Mouse (Mus musculus) cerebellum, adult 18-20 months (tissue): ENCODE results near the gene Ms4a4d.
"Not testable (repeated sequence)": the region's sequence is repeated elsewhere in the genome, so short reads cannot be mapped to it uniquely, and the experiment has no call there.

Source experiments
- DNase-seq, 2 experiments: peaks; one replicate each; pipeline ENCODE4 v3.0.0; 2021

Gene Ms4a4d

DNA sequence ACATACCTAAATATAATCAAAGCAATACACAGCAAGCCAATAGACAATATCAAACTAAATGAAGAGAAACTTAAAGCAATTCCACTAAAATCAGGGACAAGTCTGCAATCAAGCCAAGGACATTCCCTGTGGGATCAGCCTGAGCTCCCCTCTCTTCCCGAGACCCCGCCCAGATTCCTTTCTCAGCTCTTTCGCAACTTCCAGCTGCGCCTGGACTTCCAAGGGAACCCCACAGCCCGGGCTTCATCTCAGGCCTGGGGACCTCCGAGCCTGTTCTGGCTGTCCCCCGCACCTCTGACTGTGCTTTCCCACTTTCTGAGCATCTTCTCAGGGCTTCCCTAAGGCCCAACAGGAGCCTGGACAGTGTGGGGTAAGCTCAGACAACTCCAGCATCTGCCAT is at the start of gene Ms4a4d:
Gene Ms4a4d, plus strand, starts transcription at position 209 of the 400 bp plus-strand sequence.
- DNase-seq: no peak

DNA sequence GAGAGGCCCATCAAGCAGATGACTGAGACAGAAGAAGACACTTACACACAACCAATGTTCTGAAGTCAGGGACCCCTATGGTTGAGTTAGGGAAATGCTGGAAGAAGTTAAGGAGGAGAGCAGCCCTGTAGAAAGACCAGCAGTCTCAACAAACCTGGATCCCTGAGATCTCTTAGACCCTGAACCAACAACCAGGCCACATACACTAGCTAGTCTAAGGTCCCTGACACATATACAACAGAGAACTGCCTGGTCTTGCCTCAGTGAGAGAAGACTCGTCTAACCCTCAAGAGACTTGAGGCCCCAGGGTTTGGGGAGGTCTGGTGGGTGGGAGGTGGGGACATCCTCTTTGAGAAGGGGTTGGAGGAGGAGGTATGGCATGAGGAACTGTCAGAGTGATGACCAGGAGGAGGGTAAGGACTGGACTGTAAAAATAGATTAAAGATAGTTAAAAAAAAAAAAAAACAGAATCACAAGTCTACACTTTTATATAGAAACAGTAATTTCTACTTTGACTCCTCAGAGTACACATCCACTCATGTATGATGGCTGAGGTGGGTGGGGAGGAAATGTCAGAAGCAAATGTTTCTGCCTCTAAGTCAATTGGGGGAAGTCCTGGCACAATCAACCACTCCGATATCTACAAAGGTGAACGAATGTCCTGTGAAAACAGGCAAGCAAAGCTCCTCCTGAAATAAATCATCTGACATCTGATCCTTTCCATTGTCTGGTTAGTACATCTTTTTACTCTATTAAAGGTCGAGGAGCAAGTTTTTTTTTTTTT is 45.0 kb upstream of the Ms4a4d start:
- DNase-seq: no peak

DNA sequence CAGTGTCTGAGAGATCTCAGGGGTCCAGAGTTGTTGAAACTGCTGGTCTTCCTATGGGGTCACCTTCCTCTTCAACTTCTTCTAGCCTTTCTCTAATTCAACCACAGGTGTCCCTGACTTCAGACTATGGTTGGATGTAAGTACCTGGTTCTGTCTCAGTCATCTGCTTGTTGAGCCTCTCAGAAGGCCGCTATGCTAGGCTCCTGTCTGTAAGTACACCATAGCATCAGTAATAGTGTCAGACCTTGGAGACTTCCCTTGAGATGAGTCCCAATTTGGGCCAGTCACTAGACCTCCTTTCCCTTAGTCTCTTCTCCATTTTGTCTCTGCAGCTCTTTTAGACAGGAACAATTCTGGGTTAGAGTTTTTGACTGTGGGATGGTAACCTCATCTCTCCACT is 43.9 kb upstream of the Ms4a4d start:
- DNase-seq: no peak

DNA sequence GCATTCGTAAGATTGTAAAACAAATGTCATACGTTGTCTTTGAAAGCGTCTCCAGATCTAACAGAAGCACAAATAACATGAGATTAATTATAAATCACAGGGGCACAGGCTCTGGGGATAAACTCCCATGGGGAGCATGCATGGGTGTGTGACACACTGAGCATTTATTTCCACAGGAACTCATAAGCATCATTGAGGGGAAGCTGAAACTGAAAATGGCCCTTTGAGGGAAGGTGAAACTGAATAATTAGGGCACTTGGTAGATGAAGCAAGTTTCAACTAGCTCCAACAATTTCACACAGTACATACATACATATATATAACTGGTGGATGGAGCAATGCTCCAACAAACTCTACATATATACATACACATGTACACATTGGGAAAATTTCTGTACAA is 42.1 kb upstream of the Ms4a4d start:
- DNase-seq: no peak

DNA sequence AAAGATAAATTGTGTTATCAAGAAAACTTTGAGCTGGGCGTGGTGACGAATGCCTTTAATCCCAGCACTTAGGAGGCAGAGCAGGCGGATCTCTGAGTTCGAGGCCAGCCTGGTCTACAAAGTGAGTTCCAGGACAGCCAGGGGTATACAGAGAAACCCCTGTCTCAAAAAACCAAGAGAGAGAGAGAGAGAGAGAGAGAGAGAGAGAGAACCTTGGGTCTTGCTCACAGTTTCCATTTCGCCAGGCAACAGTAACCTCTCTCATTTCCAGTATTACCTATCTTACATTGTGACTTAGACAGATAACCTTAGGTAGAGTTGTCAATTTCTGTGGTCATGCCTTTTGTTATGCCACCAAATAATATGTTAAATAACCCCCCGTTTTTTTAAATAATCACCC is 40.2 kb upstream of the Ms4a4d start:
- no peak for DNase-seq

DNA sequence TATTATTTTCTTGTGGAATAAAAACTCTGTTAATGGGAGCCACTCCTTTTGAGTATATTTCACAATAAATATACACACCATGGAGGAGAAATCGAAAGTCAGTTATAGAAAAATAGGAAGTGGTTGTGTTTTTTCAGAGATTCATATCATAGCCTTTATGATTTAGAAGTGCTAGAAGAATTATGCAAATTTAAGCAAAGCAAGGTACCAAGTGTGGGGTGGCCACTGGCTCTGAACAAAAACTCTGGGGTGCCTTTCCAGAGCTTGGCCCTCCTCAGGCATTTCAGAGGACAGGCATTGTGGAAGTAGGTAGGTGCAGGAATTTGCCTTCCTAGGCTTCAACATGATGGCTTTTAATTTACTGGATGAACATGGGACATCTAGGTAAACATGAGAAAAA is 39.3 kb upstream of the Ms4a4d start:
- DNase-seq: not testable (repeated sequence)

DNA sequence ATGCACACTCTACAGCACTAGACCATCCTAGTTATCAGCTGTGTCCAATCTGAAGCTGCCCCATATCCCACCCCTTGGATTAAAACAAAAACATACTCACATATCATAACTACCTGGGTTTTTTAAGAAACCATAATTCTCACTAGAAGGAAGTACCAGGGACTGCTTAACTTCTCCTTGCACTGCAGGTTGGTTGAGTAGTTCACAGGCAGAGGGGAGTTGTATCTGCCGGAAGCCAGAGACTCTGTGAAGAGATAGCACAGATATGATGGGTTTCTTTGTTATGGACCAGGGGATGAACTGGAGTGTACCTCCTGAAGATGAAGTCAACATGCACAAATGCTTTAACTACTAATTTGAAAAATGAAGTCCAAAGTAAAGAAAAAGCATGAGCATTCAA is 35.8 kb upstream of the Ms4a4d start:
- DNase-seq: no peak

DNA sequence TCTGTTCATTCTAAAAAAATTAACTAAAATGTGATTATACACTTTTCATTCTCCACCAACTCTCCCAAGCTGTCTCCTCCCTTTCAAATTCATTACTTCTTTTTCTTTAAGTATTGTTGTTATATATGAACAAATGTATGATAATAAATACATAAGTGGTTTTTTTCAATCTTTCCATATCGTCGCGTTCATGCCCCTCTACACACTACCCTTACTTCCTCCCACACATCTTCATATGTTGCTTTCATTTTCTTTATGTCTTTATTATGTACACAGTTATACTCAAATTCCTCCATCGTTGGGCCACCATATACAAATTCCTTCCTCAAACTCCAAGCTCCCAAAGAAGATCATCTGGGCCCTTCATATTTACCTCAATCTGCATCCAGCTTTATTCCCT is 35.3 kb upstream of the Ms4a4d start:
- DNase-seq: no peak

DNA sequence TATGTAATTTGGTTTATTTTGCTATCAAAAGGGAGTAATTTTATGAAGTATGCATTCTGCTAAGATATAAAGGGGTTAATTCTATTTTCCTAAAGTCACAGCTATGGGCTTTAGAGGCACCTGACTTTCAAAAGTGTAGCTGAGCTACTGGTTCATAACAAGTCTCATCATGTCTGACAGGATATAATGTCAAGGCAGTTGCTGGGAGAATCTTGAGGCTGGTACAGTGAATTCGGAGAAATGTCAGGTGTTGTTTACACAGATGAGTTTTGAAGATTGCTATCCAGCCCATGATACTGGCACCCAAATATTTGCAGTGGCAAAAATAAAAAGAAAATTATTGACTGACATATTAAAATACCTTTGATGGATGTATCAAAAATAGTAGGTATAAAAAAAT is 31.7 kb upstream of the Ms4a4d start:
- no peak for DNase-seq

DNA sequence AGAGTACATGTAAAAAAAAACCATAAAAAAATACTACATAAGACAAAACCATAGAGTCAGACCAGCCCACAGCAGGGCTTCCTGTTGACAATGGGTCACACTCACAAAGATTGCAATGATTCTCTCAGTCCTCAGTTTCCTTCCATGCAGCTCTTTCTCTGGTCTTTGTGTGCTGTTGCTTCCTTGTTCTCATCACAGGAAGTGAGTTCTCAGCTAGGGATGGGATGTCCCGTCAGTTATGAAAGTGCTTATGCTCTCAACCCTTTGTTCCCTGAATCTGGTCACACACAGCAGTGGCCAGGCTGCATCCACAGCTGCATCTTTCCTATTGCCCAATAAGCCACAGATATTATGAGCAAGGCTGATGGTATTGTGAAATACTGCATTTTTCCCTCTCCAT is 23.1 kb upstream of the Ms4a4d start:
- no peak for DNase-seq

DNA sequence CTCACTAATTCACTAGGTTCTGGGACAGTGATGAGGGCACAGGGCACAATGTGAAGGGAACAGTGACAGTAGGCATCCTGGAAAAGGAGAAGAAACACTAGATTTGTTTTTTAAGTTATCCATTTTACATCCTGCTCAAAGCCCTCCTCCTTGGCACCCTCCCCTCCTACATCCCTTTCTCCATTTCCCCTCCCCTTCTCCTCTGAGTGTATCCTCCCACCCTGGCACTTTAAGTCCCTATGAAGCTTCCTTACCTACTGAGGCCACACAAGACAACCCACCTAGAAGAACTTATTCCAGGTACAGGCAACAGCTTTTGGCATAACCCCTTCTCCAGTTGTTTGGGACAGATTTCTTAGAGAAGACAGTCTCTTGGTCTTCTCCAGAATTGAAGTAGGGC is 20.4 kb upstream of the Ms4a4d start, which contains the start of gene Ms4a6b:
Gene Ms4a6b, plus strand, starts transcription at position 267 of the 400 bp plus-strand sequence.
- DNase-seq: no peak

DNA sequence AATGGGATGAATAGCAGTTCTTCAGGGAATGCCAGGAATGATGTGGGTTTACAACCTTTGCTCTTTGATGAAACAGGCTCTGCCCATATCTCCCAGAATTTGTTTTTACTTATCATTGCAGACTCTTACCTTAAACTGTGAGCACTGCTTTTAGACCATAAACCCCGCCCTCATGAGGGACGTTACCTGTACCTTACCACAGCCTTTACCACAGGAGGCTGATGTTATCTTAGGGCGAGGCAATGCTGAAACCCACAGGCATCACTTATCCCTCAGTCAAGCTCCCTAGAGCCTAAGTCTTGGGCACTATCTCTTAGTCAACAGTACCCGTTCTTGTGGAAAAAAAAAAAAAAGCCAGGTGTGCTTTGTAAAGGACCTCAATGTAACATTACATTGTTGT is 19.8 kb upstream of the Ms4a4d start:
- no peak for DNase-seq

DNA sequence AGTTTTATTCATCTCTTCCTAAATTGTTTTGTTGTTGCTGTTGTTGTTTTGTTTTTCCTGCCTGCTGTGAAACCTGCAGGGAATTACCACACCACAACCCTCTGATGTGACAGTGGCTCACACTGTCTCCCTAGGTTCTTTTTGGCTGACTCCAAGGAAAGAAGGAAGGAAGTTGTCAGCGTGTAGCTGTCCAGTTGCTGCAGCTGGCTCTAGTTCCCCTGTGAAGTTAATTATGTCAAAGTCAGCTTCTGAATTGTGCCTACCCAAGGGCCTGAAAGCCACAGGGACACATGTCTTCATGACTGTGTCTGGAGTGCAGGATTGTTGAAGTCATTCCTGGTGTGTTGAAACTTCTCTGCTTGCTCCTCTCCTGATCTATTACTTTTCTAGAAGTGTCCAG is 19.2 kb upstream of the Ms4a4d start:
- not testable (repeated sequence) for DNase-seq

DNA sequence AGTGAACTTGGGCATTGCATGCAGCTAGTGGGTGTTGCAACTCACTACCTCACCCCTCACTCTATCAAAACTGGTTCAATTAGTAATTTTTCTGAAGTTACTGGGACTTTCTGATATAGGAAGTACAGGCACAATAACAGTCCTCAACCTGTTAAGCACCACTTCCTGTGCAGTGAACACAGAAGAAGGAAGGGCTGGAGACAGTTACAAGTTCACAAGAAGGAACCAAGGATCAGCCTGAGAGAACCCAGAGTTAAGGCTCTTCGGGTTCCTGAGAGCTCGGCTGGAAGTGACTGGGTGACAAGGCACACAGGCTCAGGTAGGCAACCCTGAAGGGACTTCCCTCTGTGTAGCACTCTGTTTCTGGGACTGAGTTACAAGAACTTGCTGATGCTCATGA is 18.2 kb upstream of the Ms4a4d start:
- not testable (repeated sequence) for DNase-seq

DNA sequence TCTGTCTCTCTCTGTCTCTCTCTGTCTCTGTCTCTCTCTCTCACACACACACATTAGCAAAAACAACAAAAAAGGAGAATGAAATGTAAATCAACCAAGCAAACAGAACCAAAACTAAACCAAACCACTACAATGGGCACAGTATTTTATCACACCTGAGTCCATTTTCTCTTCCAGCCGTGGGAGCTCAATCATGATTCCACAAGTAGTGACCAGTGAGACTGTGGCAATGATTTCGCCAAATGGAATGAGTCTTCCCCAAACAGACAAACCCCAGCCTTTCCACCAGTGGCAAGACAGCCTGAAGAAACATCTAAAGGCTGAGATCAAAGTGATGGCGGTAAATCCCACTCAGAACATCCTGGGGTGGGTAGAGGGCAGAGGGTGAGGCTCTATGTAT is 16.5 kb upstream of the Ms4a4d start:
- no peak for DNase-seq

DNA sequence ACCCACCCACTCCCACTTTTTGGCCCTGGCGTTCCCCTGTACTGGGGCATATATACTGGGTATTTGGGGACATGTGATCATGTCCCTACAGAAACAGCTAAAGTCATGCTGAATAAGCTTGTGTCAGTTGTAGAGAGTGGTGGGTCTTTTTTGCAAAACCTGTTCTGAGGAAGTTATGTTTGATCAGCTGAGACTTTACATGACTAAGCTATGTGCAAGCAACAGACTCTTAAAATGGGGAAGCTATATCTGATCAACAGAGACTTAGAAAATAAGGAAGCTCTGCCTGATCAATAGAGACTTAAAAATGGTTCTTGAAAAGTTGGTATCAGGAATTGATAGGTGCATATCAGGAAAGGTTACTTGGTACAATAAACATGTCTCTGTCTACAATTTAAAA is 3.2 kb upstream of the Ms4a4d start:
- no peak for DNase-seq

DNA sequence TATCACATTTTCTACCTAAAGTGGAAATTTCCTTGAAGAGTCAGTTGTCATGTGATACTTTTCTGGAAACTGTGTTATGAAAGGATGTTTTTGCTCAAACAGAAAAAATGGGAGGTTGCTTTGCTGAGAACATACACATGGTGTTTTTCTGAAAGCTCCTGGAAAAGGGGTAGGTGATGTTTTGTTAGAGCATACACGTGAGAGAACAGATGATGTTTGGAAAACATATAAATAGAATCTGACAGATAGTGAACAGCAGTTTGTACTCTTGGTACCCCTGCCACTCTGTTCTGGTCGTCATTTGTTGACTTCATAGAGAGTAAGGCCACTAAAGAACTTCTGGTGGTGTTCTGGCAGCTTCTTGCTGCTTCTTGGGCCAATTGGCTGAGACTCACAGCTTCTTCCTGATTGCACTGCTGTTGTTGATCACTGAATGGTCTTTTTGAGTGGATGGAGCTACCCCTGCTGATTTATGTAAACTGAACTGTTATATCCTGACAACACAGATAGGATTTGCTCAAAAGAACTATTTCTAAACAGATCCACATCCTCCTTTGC is 2.6 kb upstream of the Ms4a4d start:
- DNase-seq: no peak

DNA sequence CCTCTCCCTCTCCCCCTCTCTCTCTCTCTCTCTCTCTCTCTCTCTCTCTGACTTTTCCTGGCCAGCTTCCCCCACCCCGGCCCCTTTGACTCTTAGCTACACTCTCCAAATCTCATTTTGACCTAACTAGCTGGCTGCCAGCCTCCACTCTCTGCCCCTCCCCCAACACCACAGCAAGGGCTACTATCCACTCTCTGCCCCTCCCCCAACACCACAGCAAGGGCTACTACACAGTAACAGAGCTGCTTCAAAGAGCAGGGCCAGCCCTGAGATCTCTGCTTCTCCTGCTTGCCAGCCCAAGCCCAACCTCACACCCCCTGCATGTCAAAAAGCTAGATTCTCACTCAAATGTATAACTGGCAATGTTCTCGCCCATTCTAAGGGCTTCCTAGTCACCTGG is 735 bp downstream of the Ms4a4d start:
- no peak for DNase-seq

DNA sequence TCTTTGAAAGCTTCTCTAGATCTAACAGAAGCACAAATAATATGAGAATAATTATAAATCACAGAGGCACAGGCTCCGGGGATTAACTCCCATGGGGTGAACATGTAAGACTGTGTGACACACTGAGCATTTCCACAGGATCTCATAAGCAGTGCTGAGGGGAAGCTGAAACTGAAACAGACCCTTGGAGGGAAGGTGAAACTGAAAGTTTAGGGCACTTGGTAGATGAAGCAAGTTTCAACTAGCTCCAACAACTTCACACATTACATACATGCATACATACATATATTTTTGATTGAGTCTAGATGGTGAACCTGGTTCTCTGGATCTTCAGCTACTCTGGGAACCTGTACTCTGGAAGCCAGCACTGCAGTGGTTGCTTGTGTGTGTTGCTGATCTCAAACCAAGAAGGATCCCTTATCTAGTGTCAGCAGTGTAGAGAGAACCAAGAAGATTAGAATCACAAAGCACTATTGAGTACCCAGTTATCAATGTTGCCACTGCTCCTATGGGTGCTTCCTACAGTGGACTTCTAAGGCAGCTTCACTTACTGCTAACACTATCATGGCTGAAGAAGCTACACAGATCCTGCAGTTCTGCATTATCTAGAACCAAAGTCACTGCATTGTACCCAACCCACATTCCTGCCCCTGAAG is 3.7 kb downstream of the Ms4a4d start:
- DNase-seq: not testable (repeated sequence)

DNA sequence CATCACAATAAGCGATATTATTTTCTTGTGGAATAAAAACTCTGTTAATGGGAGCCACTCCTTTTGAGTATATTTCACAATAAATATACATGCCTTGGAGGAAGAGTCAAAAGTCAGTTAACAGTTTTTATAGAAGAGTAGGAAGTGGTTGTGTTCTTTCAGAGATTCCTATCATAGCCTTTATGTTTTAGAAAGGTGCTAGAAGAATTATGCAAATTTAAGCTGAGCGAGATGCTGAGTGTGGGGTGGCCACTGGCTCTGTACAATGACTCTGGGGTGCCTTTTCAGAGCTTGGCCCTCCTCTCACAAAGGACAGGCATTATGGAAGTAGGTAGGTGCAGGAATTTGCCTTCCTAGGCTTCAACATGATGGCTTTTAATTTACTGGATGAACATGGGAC is 7.8 kb downstream of the Ms4a4d start:
- DNase-seq: not testable (repeated sequence)

DNA sequence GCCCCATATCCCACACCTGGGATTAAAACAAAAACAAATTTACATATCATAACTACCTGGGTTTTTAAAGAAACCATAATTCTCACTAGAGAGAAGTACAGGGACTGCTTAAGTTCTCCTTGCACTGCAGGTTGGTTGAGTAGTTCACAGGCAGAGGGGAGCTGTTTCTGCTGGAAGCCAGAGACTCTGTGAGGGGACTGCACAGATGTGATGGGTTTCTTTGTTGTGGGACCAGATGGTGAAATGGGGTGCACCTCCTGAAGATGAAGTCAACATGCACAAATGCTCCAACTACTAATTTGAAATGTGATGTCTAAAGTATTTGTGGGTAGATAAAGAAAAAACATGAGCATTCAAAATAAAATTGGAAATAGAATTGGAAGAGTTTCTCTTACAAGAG is 11.3 kb downstream of the Ms4a4d start:
- no peak for DNase-seq

DNA sequence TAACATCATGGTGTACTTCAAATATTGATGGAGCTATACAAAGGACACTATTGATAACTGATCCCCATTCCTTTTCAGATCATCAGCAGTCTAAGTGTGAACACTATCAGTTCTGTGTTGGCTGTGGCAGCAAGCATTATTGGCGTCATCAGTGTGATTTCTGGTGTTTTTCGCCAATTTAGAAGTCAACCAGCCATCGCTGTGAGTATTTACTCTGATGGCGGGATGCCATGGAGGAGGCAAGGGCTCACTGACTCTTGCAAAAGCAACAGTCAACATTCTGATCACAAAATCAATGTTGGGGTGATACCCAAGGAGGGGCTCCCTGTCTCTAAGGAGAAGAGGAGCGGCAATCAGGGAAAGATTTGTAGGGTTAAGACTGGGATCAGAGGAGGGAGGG is 18.1 kb downstream of the Ms4a4d start:
- DNase-seq: no peak

DNA sequence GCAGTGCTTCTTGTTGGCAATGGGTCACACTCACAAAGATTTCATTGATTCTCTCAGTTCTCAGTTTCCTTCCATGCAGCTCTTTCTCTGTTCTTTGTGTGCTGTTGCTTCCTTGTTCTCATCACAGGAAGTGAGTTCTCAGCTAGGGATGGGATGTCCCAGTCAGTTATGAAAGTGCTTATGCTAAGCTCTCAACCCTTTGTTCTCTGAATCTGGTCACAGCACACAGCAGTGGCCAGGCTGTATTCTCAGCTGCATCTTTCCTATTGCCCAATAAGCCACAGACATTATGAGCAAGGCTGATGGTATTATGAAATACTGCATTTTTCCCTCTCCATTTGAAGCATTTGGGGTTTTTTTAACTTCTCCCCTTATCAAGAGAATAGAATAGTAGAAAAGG is 23.0 kb downstream of the Ms4a4d start:
- not testable (repeated sequence) for DNase-seq

DNA sequence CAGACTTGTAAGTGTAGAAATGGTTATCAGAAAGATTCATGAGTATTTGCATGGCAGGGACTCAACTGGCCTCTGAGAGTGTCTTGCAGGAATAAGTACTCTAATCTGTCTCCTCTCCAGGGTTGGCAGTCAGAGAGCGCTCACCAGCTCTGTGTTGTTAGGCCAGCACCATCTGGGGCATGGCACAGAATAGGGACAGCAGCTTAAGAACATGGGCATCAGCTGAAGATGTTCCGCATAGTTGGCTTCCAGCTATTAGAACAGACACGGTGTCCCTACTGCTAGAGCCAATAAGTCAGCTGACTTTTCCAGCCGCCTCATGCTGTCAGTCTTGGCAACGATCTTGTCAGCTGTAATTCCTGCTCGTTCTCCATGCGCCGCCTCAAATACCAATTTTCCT is 38.4 kb downstream of the Ms4a4d start:
- no peak for DNase-seq
